Mouse (Mus musculus) testis, adult 2 months (tissue): Measurements from ENCODE around the gene Pop4. TPM values are rescaled to one million over a fixed set of nuclear protein-coding genes. Genes with fewer than 3 reads are reported as not detected.

ENCODE experiments used
- H3K27ac ChIP-seq: fragments of 200-500 bp; 2 replicates; pipeline ENCODE4 v1.5.1; 2012; ENCODE audit warnings: low read depth, low read length; ENCODE audit not compliant: control insufficient read depth, insufficient read depth
- H3K27me3 ChIP-seq: fragments of 200-500 bp; 2 replicates; pipeline ENCODE4 v1.6.1; 2012; ENCODE audit warnings: mild to moderate bottlenecking, low read length, moderate library complexity; ENCODE audit not compliant: control insufficient read depth, insufficient read depth
- H3K36me3 ChIP-seq: fragments of 200-500 bp; 2 replicates; pipeline ENCODE4 v1.6.1; 2012; ENCODE audit warnings: mild to moderate bottlenecking, low read length; ENCODE audit not compliant: control insufficient read depth, insufficient read depth
- H3K4me1 ChIP-seq: fragments of 200-500 bp; 2 replicates; pipeline ENCODE4 v1.6.1; 2012; ENCODE audit warnings: low read length; ENCODE audit not compliant: control insufficient read depth, insufficient read depth
- H3K4me3 ChIP-seq: fragments of 200-500 bp; 2 replicates; pipeline ENCODE4 v1.5.1; 2012; ENCODE audit warnings: low read depth, mild to moderate bottlenecking, low read length, moderate library complexity, mixed read lengths; ENCODE audit not compliant: control insufficient read depth
- CTCF ChIP-seq: fragments of 200-500 bp; IDR thresholded peaks from 2 replicates; pipeline ENCODE4 v1.5.1; 2012; ENCODE audit warnings: low read depth, mild to moderate bottlenecking, inconsistent platforms, low read length, moderate library complexity; ENCODE audit not compliant: control insufficient read depth, insufficient read depth, insufficient replicate concordance
- POLR2A ChIP-seq: fragments of 200-500 bp; IDR thresholded peaks from 2 replicates; pipeline ENCODE4 v1.6.1; 2012; ENCODE audit warnings: low read depth, mild to moderate bottlenecking, inconsistent platforms, low read length, moderate library complexity; ENCODE audit not compliant: control insufficient read depth
- polyA plus RNA-seq: library from polyadenylated mRNA; depleted of rRNA; stranded (reverse); fragments of >200 nt; gene quantifications from 2 replicates; pipeline ENCODE4 v1.2.3, GENCODE M21; 2012

Gene Pop4
- polyA plus RNA-seq, 1 experiment: 12.5 TPM

DNA sequence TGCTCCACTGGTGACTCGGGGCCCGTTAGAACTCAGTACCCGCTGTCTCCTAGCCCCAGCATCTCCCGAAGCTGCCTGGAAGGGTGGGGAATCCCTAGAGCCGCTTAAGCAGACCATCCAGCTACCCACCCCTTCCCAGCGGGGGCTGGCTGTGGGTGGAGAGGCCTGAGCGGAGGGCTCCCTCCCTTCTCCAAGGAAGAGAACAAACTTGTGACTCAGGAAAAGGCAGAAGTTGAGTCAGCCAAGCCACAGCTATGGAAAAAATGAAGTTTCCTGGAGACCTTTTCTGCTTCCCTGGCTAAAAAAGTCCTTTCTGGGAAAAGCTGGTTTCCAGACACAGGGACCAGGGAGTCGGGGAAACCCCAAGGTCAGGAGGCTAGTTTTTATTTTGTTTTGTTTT, 40.9 kb downstream of the Pop4 start:
- H3K36me3 ChIP-seq: no peaks in the 10 kb centered on the region
- no peak overlapping the region; the same call in 1 of the 2 replicates for H3K4me3 ChIP-seq
- no peak overlapping the region for H3K27ac ChIP-seq
- H3K4me1 ChIP-seq: peaks cover 27% of the 10 kb centered on the region
- H3K27me3 ChIP-seq: no peaks in the 10 kb centered on the region
- TF ChIP-seq CTCF (no peak), POLR2A (no peak)

DNA sequence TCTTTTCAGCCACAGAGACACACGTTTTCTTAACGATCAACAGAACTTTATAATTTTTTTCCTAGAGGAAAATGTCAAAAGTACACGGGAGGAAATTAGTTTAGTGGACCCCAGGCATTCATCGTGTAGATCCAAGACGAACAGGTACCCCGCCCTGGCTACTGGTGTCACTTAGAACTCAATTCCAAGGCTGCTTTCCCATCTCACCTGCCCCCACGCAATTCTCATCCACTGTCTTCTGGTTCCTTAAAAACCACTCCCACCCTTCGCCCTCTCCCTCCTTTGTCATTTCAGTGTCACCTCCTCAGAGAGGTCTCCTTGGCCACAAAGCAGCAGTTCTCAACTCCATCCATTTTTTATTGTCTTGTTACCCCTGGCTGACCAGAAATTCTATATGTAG, 42.9 kb downstream of the Pop4 start:
- TF ChIP-seq CTCF (no peak), POLR2A (no peak)
- H3K36me3 ChIP-seq: no peaks in the 10 kb centered on the region
- no peaks in the 10 kb centered on the region for H3K27me3 ChIP-seq
- peak overlapping the region; percentile 91 for H3K4me3 ChIP-seq
- H3K4me1 ChIP-seq: peaks cover 27% of the 10 kb centered on the region
- H3K27ac ChIP-seq: peak overlapping the region; percentile 92

- H3K4me3 ChIP-seq: peak within 1 kb of the TSS; percentile 91
- no peak for TF ChIP-seq CTCF
- peak; percentile 89 for TF ChIP-seq POLR2A
- H3K27me3 ChIP-seq: no peaks in the 10 kb centered on the region
- peaks cover 27% of the 10 kb centered on the region for H3K4me1 ChIP-seq
- peak within 1 kb of the TSS; percentile 92 for H3K27ac ChIP-seq
- H3K36me3 ChIP-seq: no peaks in the 10 kb centered on the region
These were observed 43.3 kb downstream of the Pop4 start, which contains the start of gene Plekhf1 for GRCm38 (mm10) chr7:38227900-38228298. Gene Plekhf1 (minus strand): TSS chr7:38228016.

GRCm38 (mm10) chr7:38227181-38227899, 43.9 kb downstream of the Pop4 start:
- Histone ChIP-seq H3K27ac (peak overlapping the region; percentile 92), H3K36me3 (no peaks in the 10 kb centered on the region), H3K27me3 (no peaks in the 10 kb centered on the region), H3K4me3 (peak overlapping the region; percentile 91), H3K4me1 (peaks cover 27% of the 10 kb centered on the region)
- no peak for TF ChIP-seq CTCF
- TF ChIP-seq POLR2A: 0 out of 2 replicates have a peak, but pooled peaks have one; percentile 12

GRCm38 (mm10) chr7:38226226-38226625, 45.0 kb downstream of the Pop4 start:
- TF ChIP-seq POLR2A (no peak), CTCF (no peak)
- no peaks in the 10 kb centered on the region for H3K27me3 ChIP-seq
- H3K27ac ChIP-seq: peak overlapping the region; percentile 39
- no peaks in the 10 kb centered on the region for H3K36me3 ChIP-seq
- H3K4me1 ChIP-seq: peaks cover 31% of the 10 kb centered on the region
- H3K4me3 ChIP-seq: peak overlapping the region; percentile 16; the same call in 1 of the 2 replicates

DNA sequence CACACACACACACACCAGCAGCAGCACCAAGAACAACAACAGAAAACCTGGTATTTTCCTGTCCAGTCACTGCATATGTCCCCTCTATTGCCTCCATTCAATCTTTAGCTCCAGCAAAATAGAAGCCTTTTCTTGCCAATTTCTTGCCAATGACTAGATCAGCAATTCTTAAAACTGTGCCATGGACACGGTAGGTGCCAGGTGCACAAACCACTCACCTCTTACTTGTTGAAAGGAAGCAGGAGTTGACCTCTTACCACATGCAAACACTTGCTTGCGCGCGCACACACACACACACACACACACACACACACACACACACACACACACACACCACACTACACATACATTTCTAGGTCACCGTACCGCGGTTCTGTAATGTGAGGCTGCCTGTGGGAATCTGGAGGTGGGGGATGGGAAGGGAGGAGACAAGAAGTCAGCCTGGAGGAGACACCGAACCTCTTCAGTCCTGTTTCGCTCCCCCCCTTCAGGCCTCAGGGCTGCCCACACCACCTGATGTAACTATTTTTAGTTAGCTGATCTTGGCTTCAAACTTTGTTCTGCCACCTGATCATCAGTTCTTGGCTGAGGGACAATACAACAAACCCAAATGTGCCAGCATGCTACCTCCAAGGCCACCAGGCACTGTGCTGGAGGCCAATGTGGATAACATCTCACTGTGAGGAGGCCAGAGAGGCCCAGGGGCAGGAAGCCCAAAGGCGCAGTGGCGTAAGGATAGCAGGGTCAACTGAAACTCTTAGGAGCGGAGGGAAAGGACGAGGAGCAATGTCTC, 46.5 kb downstream of the Pop4 start:
- peaks cover 25% of the 10 kb centered on the region for H3K4me1 ChIP-seq
- no peaks in the 10 kb centered on the region for H3K27me3 ChIP-seq
- no peak overlapping the region for H3K4me3 ChIP-seq
- no peaks in the 10 kb centered on the region for H3K36me3 ChIP-seq
- peak; percentile 57; the same call in 1 of the 2 replicates for TF ChIP-seq POLR2A
- no peak for TF ChIP-seq CTCF
- no peak overlapping the region for H3K27ac ChIP-seq

DNA sequence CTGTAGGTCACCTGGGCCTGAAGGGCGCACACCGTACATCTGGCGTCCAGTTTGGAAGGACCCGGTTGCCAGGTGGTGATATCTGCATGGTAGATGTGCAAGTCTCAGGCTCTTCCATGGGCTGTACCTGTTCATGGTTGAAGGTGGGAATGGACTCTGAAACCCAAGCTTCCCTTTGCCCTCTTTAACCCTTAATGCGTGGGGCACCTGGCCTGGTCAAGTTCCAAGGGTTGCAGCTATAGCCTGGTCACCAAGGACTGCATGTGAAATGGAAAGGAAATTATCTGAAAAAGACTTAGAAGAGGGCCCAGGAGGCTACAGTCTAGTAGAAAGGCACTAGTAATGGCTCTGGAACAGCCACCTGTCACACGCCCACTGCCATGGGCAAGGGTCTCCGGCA, 50.4 kb downstream of the Pop4 start:
- Histone ChIP-seq H3K27me3 (no peaks in the 10 kb centered on the region), H3K4me1 (peaks cover 4% of the 10 kb centered on the region), H3K36me3 (no peaks in the 10 kb centered on the region), H3K27ac (peak overlapping the region; percentile 45; the same call in 1 of the 2 replicates), H3K4me3 (no peak overlapping the region)
- TF ChIP-seq POLR2A (no peak), CTCF (no peak)
